Mouse (Mus musculus): ENCODE results near the gene Atf3. TPM values are rescaled to one million over a fixed set of nuclear protein-coding genes. Genes with fewer than 3 reads are reported as not detected.

The Atf3 gene
- total RNA-seq, 2 experiments from 2014 or later, result 7.0 to 12.6 TPM

- no peak for DNase-seq
These were observed 8.7 kb upstream of the Atf3 start for GRCm38 (mm10) chr1:191226570-191226969.

- DNase-seq, result no peak
These were observed 7.9 kb upstream of the Atf3 start for GRCm38 (mm10) chr1:191225771-191226170.

GRCm38 (mm10) chr1:191224981-191225703 is 7.3 kb upstream of the Atf3 start:
- no peak for DNase-seq

- DNase-seq, result peak; percentile 90
These were observed 6.6 kb upstream of the Atf3 start for GRCm38 (mm10) chr1:191224302-191224980.

GRCm38 (mm10) chr1:191223930-191224301 is 6.1 kb upstream of the Atf3 start:
- DNase-seq, result no peak

DNA sequence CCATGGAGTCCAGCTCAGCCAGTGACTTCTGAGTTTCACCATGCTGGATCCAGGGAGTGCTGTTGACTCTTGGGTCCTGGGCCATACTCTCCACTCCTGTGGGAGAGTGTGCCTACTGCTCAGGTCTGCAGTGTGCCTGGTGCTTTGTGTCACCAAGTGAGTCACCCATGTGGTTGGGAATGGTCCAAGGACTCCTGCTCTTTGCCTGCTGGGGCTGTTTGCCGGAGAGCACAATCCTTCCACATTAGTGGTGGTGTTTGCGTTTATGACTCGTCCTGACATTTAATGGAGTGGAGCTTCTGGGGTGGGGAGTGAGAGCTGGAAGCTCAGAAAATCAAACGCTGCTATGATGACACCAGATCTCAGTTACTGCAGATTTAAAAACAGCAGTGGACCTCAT is 4.2 kb upstream of the Atf3 start:
- DNase-seq, result no peak

GRCm38 (mm10) chr1:191220588-191220987 is 2.7 kb upstream of the Atf3 start:
- no peak for DNase-seq

- no peak for DNase-seq
These were observed 1.9 kb upstream of the Atf3 start for GRCm38 (mm10) chr1:191219748-191220147.

DNA sequence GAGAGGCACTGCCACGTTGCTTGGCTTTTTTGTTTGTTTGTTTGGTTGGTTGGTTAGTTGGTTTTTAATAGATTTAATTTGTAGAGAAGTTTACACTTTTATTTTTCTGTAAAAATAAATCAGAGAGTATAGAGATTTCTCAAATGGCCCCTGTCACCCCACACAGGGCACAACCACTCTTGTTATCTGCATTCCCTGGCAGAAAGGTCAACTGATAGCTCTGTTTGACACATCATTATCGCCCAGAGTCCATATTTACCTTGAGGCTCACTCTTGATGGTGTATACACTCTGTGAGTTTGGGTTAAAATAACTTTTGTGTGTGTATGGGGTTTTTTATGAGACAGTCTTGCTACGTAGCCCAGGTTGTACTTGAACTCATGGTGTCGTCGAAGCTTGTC is 744 bp upstream of the Atf3 start:
- DNase-seq, result no peak

DNA sequence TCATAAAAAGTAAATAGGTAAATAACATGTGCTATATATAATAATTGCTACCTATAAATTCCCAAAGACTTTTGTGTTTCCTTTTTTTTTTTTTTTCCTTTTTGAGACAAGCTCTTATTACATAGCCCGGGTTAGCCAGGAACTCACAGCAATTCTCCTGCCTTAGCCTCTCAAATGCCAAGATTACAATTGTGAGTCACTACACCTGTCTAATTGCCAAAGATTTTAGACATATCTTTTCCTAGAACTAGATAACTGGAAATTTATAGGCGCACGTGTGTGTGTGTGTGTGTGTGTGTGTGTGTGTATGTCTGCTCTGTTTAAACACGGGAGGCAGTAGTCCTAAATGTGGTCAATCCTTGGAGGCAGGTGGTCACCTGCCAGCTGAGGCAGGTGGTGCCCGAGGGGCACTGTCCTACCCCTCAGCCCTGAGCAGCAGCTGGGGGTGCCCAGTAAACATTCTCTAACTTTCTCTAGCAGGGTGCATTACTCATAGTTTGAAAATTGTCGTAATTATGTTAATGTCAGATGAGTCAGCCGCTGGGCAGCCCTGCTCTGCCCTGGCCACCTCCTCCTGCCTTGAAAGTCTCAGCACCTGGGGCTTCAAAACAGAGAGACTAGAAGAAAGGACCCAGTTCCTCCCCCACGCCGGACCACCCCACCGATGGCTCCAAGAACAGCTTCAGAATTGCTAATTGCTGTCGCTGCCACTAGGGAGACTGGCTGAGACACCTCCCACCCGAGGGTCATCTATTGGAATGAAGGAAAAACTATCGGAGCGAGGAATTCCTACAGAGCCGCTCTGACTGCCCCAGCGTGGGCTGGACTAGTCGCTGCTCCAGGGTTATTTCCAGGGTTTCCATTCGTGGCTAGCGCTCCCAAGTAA is 1.8 kb downstream of the Atf3 start:
- DNase-seq, result no peak

- DNase-seq, result no peak
These were observed 6.7 kb downstream of the Atf3 start for GRCm38 (mm10) chr1:191211096-191211495.

- DNase-seq, result no peak
These were observed 12.0 kb downstream of the Atf3 start for GRCm38 (mm10) chr1:191205791-191206190.

- DNase-seq, result no peak
These were observed 13.0 kb downstream of the Atf3 start for GRCm38 (mm10) chr1:191204876-191205275.

GRCm38 (mm10) chr1:191203496-191203895 is 14.3 kb downstream of the Atf3 start:
- DNase-seq, result no peak

DNA sequence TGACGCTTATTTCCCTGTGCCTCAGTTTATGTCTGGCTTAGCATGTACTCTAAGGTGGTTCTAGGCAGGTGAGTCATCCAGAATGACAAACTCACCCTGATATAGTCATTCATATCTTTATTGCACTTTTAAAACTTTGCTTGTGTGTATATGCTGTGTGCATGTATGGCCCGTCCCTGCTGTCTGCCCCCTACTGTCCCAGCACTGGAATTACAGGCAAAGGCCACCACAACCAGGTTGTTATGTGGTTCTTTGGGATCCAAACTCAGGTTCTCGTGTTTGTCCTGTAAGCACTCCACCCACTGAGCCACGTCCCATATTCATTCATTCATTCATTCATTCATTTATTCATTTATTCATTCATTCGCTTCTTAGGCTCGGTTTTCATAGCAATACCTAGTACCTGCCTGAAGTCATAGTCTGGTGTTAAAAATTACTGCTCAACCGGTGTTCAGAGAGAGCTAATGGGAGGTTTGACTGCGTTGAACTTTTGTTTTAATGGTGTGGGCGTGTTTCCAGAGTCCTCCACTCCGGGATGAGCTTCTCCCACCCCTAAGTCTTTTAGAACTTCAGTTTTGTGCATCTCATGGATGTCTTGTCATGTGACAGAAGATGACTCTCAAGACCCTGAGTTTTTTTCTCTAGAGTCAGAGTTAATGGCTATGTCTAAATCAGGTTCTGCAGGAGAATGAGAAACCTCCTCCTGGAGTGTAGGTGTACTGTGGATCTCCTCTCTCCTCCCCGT is 15.5 kb downstream of the Atf3 start:
- DNase-seq, result no peak

DNA sequence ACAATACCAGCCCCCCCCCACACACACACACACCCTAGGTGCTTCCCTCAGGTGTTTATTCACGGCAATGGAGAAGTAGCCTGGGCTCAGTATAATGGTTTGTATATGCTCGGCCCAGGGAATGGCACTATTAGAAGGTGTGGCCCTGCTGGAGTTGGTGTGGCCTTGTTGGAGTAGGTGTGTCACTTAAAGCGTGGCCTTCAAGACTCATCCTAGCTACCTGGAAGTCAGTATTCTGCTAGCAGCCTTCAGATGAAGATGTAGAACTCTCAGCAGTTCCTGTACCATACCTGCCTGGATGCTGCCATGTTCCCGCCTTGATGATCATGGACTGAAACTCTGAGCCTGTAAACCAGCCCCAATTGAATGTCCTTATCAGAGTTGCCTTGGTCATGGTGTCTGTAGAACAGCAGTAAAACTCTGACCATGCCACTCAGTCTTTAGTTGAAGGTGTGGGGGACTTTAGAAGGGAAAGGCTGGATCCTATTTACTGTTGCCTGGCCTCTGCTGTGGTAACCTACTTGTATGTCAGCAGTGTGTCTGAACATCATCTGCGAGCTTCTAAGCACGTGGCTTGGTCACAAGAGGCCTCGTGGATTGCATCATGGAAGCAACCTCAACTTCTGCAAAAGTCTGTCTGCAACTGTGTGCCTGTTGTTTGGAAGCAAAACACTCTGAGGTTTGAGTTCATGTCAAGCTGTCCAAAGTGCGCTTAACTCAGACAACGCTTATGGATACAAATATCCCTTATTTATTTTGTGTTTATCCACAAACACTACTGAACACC is 16.8 kb downstream of the Atf3 start:
- DNase-seq, result no peak

GRCm38 (mm10) chr1:191197916-191198315 is 19.9 kb downstream of the Atf3 start:
- no peak for DNase-seq

- no peak for DNase-seq
These were observed 21.8 kb downstream of the Atf3 start for GRCm38 (mm10) chr1:191196016-191196415.

- no peak for DNase-seq
These were observed 24.0 kb downstream of the Atf3 start for GRCm38 (mm10) chr1:191193657-191194424.

GRCm38 (mm10) chr1:191192751-191193150 is 25.1 kb downstream of the Atf3 start:
- DNase-seq, result no peak

DNA sequence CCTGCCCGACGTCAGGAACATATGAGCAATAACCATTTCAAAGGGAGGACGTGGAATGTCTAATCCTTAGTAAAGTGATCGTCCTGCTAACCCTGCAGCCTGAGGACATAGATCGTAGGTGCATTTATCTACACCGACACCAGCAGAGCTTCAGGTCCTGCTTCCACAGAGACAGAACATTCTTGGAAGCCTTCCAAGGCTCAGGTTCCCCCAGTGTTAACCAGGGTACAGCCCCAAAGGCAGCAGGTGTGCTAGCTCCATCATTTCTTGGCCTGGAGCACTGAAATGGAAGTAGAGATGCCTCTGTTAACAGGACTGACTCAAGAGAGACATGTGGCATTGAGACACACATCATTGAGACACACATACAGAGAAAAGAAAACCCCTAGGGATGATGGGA is 25.6 kb downstream of the Atf3 start:
- no peak for DNase-seq
